Mouse (Mus musculus): Measurements from ENCODE around the gene Cop1.

Cop1 gene

GRCm38 (mm10) chr1:159290219-159290618 lies 58.1 kb downstream of the Cop1 start:
- no peak for DNase-seq (ENCODE audit: low spot score in 2 of 2)

DNA sequence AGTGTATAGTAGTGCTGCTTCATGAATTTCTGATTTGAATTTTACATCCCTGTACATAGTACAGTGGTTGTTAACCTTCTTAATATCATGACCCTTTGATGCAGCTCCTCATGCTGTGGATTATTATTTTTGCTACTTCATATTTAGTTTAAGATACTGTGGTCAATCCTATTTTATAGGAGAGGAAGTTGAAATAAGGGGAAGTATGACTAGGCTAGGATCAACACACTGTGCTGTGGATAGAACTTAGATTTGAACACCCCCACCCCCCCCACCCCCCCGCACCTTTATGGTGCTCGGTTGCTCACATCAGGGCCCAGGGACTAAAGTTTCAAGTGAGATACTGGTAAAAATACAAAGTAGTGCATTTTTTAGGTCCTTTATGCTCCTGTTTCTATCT lies 58.7 kb downstream of the Cop1 start:
- DNase-seq (ENCODE audit: low spot score in 2 of 2), result no peak

DNA sequence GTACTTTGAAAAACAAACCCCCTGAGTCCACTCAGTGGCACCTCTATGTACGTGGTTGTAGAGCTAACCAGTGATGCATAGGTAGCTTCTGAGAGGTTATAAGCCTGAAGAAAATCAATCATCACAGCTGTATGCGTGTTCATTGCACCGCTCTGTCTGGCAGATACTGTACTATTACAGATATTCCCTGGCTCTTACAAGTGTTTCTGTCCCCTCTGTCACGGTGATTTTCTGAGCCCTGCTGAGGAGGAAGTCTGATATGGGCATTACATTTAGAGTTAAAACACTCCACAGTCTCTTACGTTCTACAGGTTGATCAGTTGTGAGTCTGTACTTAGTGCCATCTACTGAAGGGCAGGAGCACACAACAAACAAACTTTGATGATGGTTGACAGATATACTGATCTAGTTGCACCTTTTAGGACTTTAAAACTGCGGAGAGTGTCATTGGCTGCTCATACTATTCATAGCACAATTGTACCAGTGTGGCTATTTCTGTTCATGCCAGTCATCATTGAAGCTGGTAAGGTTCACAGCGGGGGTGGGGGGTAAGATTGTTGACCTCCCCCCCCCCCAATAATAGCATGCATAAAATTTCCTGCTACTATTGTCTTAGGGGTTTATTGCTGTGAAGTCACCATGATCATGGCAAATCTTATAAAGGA lies 69.4 kb downstream of the Cop1 start:
- no peak for DNase-seq (ENCODE audit: low spot score in 2 of 2)

GRCm38 (mm10) chr1:159313625-159314024 lies 81.5 kb downstream of the Cop1 start:
- DNase-seq (ENCODE audit: low spot score in 2 of 2), result no peak

- DNase-seq (ENCODE audit: low spot score in 2 of 2), result no peak
Measured at GRCm38 (mm10) chr1:159322586-159322985, 90.5 kb downstream of the Cop1 start.

DNA sequence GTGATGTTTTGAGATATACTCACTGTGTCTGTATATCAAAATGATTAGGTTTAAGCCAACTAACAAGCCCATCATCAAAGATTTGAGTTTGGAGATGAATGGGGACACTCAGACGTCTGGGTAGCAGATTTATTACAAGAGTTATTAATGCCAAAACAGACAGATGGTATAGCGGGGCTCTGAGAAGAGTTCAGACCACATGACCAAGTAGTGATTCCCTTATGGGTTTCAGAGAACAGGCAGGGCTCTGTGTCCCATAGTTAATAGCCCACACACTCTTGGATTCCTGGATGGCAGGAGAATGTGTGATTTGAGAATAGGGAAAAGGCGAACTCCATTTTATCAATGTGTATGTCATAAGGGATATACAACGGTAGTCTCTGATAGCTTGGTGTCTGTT lies 98.9 kb downstream of the Cop1 start:
- no peak for DNase-seq (ENCODE audit: low spot score in 2 of 2)

- DNase-seq (ENCODE audit: low spot score in 2 of 2), result no peak
Measured at GRCm38 (mm10) chr1:159334157-159334556, 102.0 kb downstream of the Cop1 start.

GRCm38 (mm10) chr1:159342355-159342754 lies 110.2 kb downstream of the Cop1 start:
- DNase-seq (ENCODE audit: low spot score in 2 of 2), result no peak

DNA sequence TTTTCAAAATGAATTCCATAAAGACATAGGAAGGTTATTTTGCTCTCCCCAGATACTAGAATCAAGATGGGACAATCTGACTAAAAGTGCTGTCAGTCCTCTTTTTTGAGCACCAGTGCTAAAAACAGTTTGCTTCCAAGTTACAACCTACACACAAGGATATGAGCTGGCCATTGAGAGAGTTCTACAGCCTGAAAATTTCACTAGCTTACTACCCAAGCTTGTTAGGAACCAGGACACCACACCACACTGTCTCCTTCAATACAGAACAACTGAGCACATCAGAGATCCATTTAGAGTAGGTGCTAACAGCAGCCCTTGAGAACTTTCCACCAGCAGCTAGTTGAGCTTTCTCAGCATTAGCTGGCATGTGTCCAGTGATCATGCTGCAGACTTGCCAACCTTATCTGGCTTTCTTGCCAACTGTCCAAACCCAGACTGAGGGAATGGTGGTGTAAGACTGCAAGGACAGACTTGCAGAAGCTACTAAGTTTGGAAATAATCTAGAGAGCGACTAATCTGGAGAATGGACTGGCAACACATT lies 123.0 kb downstream of the Cop1 start:
- no peak for DNase-seq (ENCODE audit: low spot score in 2 of 2)

- no peak for DNase-seq (ENCODE audit: low spot score in 2 of 2)
Measured at GRCm38 (mm10) chr1:159358713-159359112, 126.6 kb downstream of the Cop1 start.

- DNase-seq (ENCODE audit: low spot score in 2 of 2), result no peak
Measured at GRCm38 (mm10) chr1:159371881-159372390, 139.8 kb downstream of the Cop1 start.

- DNase-seq (ENCODE audit: low spot score in 2 of 2), result no peak
Measured at GRCm38 (mm10) chr1:159382218-159382617, 150.1 kb downstream of the Cop1 start.

DNA sequence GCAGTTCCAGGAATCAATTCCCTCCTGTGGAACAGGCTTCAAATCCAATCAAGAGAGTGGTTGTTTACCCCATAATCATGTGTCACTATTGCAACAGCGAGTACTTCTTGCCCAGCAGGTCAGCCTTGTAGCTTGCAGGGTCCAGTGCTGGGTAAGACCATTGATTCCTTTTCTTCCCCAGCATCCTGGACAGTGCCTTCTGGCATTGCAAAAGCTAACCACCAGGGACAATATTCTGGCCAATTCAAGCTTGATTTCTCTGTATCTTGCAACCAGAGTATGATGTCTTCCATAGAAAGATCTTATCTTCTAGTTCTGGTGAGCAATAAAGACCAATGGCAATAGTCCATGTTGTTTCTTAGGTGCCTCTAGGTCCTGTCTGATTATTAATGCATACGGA lies 150.8 kb downstream of the Cop1 start:
- no peak for DNase-seq (ENCODE audit: low spot score in 2 of 2)

DNA sequence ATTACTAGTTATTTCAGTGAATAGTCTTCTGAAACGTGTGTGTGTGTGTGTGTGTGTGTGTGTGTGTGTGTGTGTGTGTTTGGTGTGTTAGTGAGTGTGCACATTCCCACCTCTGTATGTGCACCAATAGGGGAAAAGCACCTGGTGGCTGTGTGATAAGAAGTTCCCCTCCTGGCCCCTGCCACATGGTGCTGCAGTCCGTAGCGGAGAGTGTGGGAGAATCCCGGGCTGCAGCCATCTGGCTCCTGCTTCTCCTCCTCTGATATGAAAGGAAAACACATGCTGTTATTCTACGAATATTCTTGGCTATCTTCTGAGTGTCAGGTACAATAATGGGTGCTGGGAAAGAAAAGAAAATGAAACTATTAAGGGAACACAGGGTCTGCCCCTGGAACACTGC lies 154.3 kb downstream of the Cop1 start:
- DNase-seq (ENCODE audit: low spot score in 2 of 2), result no peak

- DNase-seq (ENCODE audit: low spot score in 2 of 2), result peak in 1 of 2 experiments; percentile 38
Measured at GRCm38 (mm10) chr1:159388565-159389024, 156.5 kb downstream of the Cop1 start.

DNA sequence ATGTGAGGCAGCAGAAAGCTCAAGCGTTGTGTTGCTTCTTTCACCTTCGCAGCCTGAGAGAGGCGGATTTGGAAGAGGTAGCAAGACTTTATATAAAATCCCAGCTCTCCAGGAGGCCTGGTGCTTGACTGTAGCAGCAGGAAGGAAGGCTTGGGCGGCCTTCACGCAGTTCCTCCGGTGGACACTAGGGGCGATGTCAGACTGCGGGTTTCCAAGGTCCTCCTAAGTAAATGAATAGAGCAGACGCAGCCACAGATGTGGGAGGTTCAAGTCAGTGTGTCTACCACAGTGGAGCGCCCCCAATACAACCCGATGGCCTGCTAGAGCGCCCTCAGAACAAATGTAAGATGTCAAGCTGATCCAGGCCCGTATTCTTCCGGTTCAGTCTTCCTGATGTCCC lies 157.9 kb downstream of the Cop1 start:
- peak; percentile 72 to 76 for DNase-seq (ENCODE audit: low spot score in 2 of 2)

- no peak for DNase-seq (ENCODE audit: low spot score in 2 of 2)
Measured at GRCm38 (mm10) chr1:159392667-159393066, 160.5 kb downstream of the Cop1 start.

DNA sequence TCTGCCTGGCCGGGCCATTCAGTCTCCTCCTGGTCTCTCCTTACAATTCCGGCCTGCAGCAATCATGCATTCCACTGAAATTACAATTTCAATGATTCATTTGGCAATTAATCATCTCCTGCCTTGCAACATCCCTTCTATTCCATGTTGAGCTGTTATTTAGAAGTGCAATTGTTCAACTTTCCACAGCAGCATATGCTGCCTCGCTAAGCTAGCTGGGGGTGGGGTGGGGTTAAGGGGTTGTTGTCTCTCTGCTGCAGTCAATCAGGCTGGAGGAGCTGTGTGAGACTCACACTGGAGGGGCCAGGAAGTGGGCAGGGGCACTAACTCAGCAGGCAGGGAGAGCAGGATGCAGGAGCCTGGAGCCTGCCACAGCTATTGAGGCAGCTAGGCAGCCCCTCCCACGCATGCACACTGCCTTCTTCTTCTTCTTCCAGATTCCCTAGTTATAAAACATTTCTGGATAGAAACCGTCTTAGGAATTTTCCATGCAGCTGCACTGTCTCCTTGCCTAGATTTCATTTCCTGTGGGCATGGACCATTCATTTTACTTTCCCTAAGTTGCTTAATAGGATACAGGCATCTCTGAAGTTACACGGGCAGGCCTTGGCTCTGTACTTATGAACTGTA lies 161.1 kb downstream of the Cop1 start:
- DNase-seq (ENCODE audit: low spot score in 2 of 2), result no peak

DNA sequence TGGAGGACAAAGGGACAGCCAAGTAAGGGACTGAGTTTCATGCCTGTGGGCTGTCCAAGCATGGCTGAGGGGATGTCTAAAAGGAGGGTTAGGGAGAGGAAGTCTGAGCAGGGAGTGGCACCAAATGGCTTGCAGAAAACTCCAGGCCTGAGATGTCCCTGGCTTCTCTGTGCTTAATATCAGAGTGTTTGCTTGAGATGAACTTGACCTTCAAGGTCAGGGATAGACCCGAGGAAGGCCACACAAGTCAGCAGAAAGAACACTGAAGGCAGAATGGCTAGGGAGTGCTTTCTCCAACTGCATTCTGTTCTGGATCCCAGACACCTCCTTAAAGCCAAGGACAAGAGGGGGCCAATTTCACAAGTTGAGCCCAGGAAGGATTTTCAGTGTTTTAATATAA lies 161.8 kb downstream of the Cop1 start:
- no peak for DNase-seq (ENCODE audit: low spot score in 2 of 2)

DNA sequence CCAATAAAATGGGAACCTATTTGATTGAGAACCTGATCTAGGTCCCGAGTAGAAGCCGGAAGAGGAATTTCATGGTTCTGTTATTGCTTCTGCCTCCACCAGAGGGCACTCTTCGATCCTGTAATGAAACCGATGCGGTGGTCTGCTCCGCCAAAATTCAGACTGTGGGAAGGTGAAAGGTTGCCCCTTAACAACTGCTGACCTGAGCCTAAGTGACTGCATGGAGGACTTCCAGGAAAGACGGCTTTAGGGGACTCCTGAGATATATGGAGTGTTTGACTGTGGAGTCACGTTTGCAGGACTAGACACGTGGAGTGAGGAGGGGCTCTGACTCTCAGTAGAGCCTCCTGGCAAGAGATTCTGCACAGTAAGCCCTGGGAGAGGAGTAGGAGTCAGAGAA lies 164.4 kb downstream of the Cop1 start:
- peak; percentile 31 to 60 for DNase-seq (ENCODE audit: low spot score in 2 of 2)

Data from cerebellum, postnatal 4 days (tissue).